Mouse (Mus musculus) CH12.LX (cell line): Measurements from ENCODE around the gene Trip4.
A peak's percentile ranks its signal among the peaks of the same experiment; 100 is the strongest.

Experiments used
- CTCF ChIP-seq, 2 experiments: IDR thresholded peaks in 1 of 2; conservative IDR thresholded peaks in 1 of 2; 2 replicates each; pipeline ENCODE4 v1.5.1; 2011 to 2012; ENCODE audit warnings: low read depth in 2 of 2, low read length in 2 of 2, improper control_type of control experiment in 1 of 2, inconsistent platforms in 1 of 2, mild to moderate bottlenecking in 1 of 2, moderate library complexity in 1 of 2
- EP300 ChIP-seq: IDR thresholded peaks from 2 replicates; pipeline ENCODE4 v1.6.1; 2011; ENCODE audit warnings: low read length, improper control_type of control experiment
- HCFC1 ChIP-seq: IDR thresholded peaks from 2 replicates; pipeline ENCODE4 v1.6.1; 2012; ENCODE audit warnings: low read depth, mild to moderate bottlenecking, inconsistent platforms, low read length, improper control_type of control experiment
- IRF4 ChIP-seq: IDR thresholded peaks from 2 replicates; pipeline ENCODE4 v1.6.1; 2014; ENCODE audit warnings: low read depth, mild to moderate bottlenecking, inconsistent platforms, low read length, improper control_type of control experiment
- JUN ChIP-seq: IDR thresholded peaks from 2 replicates; pipeline ENCODE4 v1.6.1; 2011; ENCODE audit warnings: low read depth, mild to moderate bottlenecking, low read length, improper control_type of control experiment, moderate library complexity; ENCODE audit not compliant: insufficient read depth
- KAT2A ChIP-seq: IDR thresholded peaks from 2 replicates; pipeline ENCODE4 v1.6.1; 2012; ENCODE audit warnings: low read length, improper control_type of control experiment, inconsistent platforms; ENCODE audit not compliant: insufficient replicate concordance
- MAZ ChIP-seq: IDR thresholded peaks from 2 replicates; pipeline ENCODE4 v1.6.1; 2012; ENCODE audit warnings: low read depth, mild to moderate bottlenecking, inconsistent platforms, low read length, improper control_type of control experiment, moderate library complexity
- RAD21 ChIP-seq: IDR thresholded peaks from 2 replicates; pipeline ENCODE4 v1.6.1; 2011; ENCODE audit warnings: low read depth, mild to moderate bottlenecking, low read length, improper control_type of control experiment, moderate library complexity
- SMC3 ChIP-seq: IDR thresholded peaks from 2 replicates; pipeline ENCODE4 v1.6.1; 2011; ENCODE audit warnings: low read depth, low read length, improper control_type of control experiment
- USF1 ChIP-seq: IDR thresholded peaks from 2 replicates; pipeline ENCODE4 v1.6.1; 2014; ENCODE audit warnings: low read depth, mild to moderate bottlenecking, inconsistent platforms, low read length, improper control_type of control experiment
- ZKSCAN1 ChIP-seq: IDR thresholded peaks from 2 replicates; pipeline ENCODE4 v1.6.1; 2012; ENCODE audit warnings: low read depth, inconsistent platforms, low read length, improper control_type of control experiment, borderline replicate concordance
- ZNF384 ChIP-seq: IDR thresholded peaks from 2 replicates; pipeline ENCODE4 v1.6.1; 2012; ENCODE audit warnings: low read depth, low read length, improper control_type of control experiment, inconsistent platforms

DNA sequence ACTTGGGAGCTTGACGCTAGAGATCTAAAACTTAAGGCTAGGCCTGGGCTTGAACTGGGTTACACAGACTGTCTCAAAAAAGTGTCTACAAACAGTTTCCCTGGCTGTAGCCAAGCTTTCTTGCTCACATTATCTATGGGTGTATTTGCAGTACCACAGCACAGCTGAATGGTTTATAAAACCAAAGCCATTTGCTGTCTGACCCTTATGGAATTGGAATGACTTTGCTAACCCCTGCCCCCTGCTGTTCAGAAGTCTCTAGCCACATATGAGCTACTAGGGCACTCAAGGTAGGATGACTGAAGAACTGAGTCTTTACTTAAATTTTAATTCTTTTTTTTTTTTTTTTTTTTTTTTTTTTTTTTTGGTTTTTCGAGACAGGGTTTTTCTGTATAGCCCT, 79.2 kb downstream of the Trip4 start:
- TF ChIP-seq CTCF (conservative IDR thresholded peaks at IDR 0.05 in 1 of 2, IDR thresholded peaks at IDR 0.05 in 1 of 2; ENCODE audit: low read depth in 2 of 2, low read length in 2 of 2) (peak; percentile 19 to 70; a peak in 2 of 4 replicates), MAZ (no peak), ZNF384 (peak; percentile 40), JUN (no peak), EP300 (no peak), KAT2A (no peak), RAD21 (peak; percentile 52), USF1 (no peak), HCFC1 (no peak), SMC3 (peak; percentile 73), IRF4 (no peak), ZKSCAN1 (no peak)
